Comparison of ENCODE assay signal across 8 mouse cellular contexts in genomic region chr15:11995815-11996201, GRCm38 (mm10). TPM values are rescaled to one million over a fixed set of nuclear protein-coding genes. Genes with fewer than 3 reads are reported as not detected.
DNase-seq lines count a peak whose midpoint lies in the region; ATAC-seq lines count a peak whose summit lies in the region.

No protein-coding gene starts in this region.

- H3K27me3 ChIP-seq in hindbrain, embryonic 14.5 days (ENCODE audit: control insufficient read depth, insufficient read depth, low read length), result no peaks in the 10 kb centered on the region

- H3K27ac ChIP-seq in hindbrain, embryonic 14.5 days, result peak overlapping the region; percentile 86

- H3K4me3 ChIP-seq in hindbrain, embryonic 14.5 days (replicated peaks; ENCODE audit: low read length), result peak overlapping the region; percentile 88

- peaks cover 27% of the 10 kb centered on the region for H3K36me3 ChIP-seq in hindbrain, embryonic 14.5 days (replicated peaks; ENCODE audit: control insufficient read depth, insufficient read depth)

- no peaks in the 10 kb centered on the region for H3K9me3 ChIP-seq in hindbrain, embryonic 14.5 days (ENCODE audit: control insufficient read depth, low read length)

- peaks cover 19% of the 10 kb centered on the region for H3K4me1 ChIP-seq in hindbrain, embryonic 14.5 days (replicated peaks; ENCODE audit: control insufficient read depth, insufficient read depth, low read length)

- peak overlapping the region; percentile 91 for H3K4me2 ChIP-seq in hindbrain, embryonic 14.5 days (replicated peaks)

- ATAC-seq in hindbrain, embryonic 14.5 days (ENCODE audit: low FRiP score), result peak; percentile 100

- H3K9ac ChIP-seq in hindbrain, embryonic 14.5 days, result peak overlapping the region; percentile 92

- peak; percentile 92 for DNase-seq in T-cell, adult 2 months (ENCODE audit: low spot score)
- DNase-seq in cerebellum, postnatal 25 days, result peak; percentile 94 to 97
- DNase-seq in frontal cortex, postnatal 25 days (ENCODE audit: low spot score in 2 of 2), result peak; percentile 86 to 89
- DNase-seq in hindbrain, embryonic 14.5 days (ENCODE audit: low spot score), result peak; percentile 96
- DNase-seq in layer of hippocampus, postnatal 25 days (ENCODE audit: extremely low spot score in 1 of 2, low spot score in 1 of 2), result peak; percentile 85 to 91
- peak; percentile 95 for DNase-seq in lung, postnatal 14 days
- DNase-seq in retina, adult 2 months (ENCODE audit: low read depth, low spot score), result peak; percentile 83
- DNase-seq in thymus, postnatal 25 days, result peak; percentile 95

- WGBS in hindbrain, embryonic 14.5 days, result 1% methylated on average over 28 of the region's 33 CpGs

RNA-seq across cellular contexts. Expression of gene Sub1, which starts 1.0 kb away (rescaled TPM):
- 534 and 562 TPM in 2 replicates for polyA plus RNA-seq in hindbrain, embryonic 14.5 days (2014; fragmentation: Nextera tagmentation; extraction: Ambion mirVana)
- 100 to 1,000 TPM; 305 to 336 TPM for total RNA-seq in layer of hippocampus, postnatal 25 days (2021)

Comparison
In these comparisons a context has a peak if more than half of its experiments do, and no peak if none do; other contexts are left out.
1. Peak in every context shown above with its lines: DNase-seq, ATAC-seq, H3K4me3 ChIP-seq and H3K27ac ChIP-seq.